Mouse (Mus musculus) midbrain, postnatal 0 days (tissue): ENCODE data around the gene Klf1. TPM values are rescaled to one million over a fixed set of nuclear protein-coding genes. Genes with fewer than 3 reads are reported as not detected.
A peak's percentile ranks its signal among the peaks of the same experiment; 100 is the strongest.

Experiments used
- ATAC-seq: fragments of 200-750 bp; cut with Nextera tagmentation; 2 replicates; pipeline ENCODE4 v1.8.0; 2017; ENCODE audit warnings: moderate number of reproducible peaks, mild to moderate bottlenecking, moderate TSS enrichment, moderate library complexity; ENCODE audit not compliant: low FRiP score
- DNase-seq: peaks from one replicate; pipeline ENCODE4 v3.0.0-alpha.2; 2015; ENCODE audit warnings: low spot score
- H3K27ac ChIP-seq: fragments of 300-500 bp; sonication (generic); 2 replicates; pipeline ENCODE4 v1.5.1; 2014; ENCODE audit warnings: low read depth, mild to moderate bottlenecking, low read length, mixed read lengths
- H3K27me3 ChIP-seq: fragments of 300-500 bp; sonication (generic); 2 replicates; pipeline ENCODE4 v1.6.1; 2014; ENCODE audit warnings: low read length, control low read depth, mixed read lengths; ENCODE audit not compliant: insufficient read depth
- H3K36me3 ChIP-seq: fragments of 300-500 bp; sonication (generic); 2 replicates; pipeline ENCODE4 v1.6.1; 2014; ENCODE audit warnings: low read length, control low read depth, mixed read lengths; ENCODE audit not compliant: insufficient read depth
- H3K4me1 ChIP-seq: fragments of 300-500 bp; sonication (generic); 2 replicates; pipeline ENCODE4 v1.6.1; 2014; ENCODE audit warnings: mild to moderate bottlenecking, control low read depth, antibody characterized with exemption, low read length, mixed read lengths; ENCODE audit not compliant: insufficient read depth
- H3K4me2 ChIP-seq: fragments of 300-500 bp; sonication (generic); 2 replicates; pipeline ENCODE4 v1.6.1; 2014; ENCODE audit warnings: low read depth, mild to moderate bottlenecking, low read length, mixed read lengths; ENCODE audit not compliant: poor library complexity, severe bottlenecking
- H3K4me3 ChIP-seq: fragments of 300-500 bp; sonication (generic); 2 replicates; pipeline ENCODE4 v1.5.1; 2014; ENCODE audit warnings: low read depth, mild to moderate bottlenecking, low read length, moderate library complexity
- H3K9ac ChIP-seq: fragments of 300-500 bp; sonication (generic); replicated peaks from 2 replicates; pipeline ENCODE4 v1.6.1; 2014; ENCODE audit warnings: mild to moderate bottlenecking, low read length, moderate library complexity, mixed read lengths; ENCODE audit not compliant: poor library complexity, severe bottlenecking
- H3K9me3 ChIP-seq: fragments of 300-500 bp; sonication (generic); 2 replicates; pipeline ENCODE4 v1.6.1; 2016; ENCODE audit warnings: low read length, control low read depth
- CTCF ChIP-seq: IDR thresholded peaks from 2 replicates; pipeline ENCODE4 v1.5.1; 2016; ENCODE audit warnings: antibody characterized with exemption, mild to moderate bottlenecking
- WGBS: fragments of 180-500 bp; shearing (Covaris S2); extraction: QIAGEN DNeasy Blood & Tissue Kit; methylation state at CpG from one replicate; pipeline ENCODE4 v1.1.7; 2014; 5-methylcytosine and 5-hydroxymethylcytosine counted together
- polyA plus RNA-seq: library from polyadenylated mRNA; unstranded; fragments of >200 nt; fragmentation: Nextera tagmentation; extraction: Ambion mirVana; gene quantifications from 2 replicates; pipeline ENCODE4 v1.2.1, GENCODE M21; 2015
- total RNA-seq: library from RNA; depleted of rRNA; stranded (reverse); fragments of >200 nt; gene quantifications from 2 replicates; pipeline ENCODE4 v1.2.3, GENCODE M21; 2014

The Klf1 gene
- total and polyA plus RNA-seq, 2 experiments from 2014 or later = 0.52 TPM; not detected in 1

DNA sequence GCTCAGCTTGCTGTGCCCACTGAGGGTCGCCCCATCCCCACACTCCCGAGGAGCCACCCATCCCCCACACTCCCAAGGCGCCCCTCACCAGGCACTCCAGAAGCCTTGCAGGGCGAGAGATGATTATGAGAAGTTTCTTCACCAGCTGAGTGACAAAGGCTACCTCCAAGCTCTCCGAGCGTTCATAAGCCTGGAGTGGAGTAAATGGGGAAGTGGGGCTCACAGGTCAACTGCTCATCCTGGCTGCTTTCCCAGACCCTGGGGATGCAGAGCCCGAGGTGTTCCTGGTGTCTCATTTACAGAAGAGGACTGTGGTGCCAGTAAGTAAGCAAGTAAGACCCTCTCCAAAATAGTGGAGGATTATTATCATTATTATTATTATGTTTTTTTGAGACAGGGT, 23.8 kb downstream of the Klf1 start:
- no peak for ATAC-seq
- Histone ChIP-seq H3K9me3 (no peaks in the 10 kb centered on the region), H3K4me1 (no peaks in the 10 kb centered on the region), H3K27me3 (no peaks in the 10 kb centered on the region), H3K9ac (no peak overlapping the region), H3K4me3 (no peak overlapping the region), H3K4me2 (no peak overlapping the region), H3K27ac (no peak overlapping the region), H3K36me3 (peaks cover 49% of the 10 kb centered on the region)
- 78% methylated on average over 7 of the region's 7 CpGs for WGBS
- no peak for DNase-seq
- no peak for TF ChIP-seq CTCF

DNA sequence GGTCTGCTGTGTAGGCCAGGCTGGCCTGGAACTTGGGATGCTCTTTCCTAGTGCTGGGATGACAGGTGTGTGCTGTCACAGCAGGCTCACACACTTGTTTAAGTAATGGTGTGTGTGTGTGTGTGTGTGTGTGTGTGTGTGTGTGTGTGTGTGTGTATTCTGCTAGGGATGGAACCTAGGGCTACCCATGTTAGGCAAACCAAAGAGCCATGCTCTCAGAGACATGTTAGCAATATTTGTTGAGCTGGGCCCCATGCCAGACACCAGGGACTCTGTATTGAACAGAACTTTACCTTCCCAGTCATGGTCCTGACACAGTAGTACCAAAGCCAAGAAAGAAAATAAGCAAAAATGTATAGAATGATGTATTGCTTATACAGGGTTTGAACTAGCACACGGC, 25.8 kb downstream of the Klf1 start:
- Histone ChIP-seq H3K27ac (no peak overlapping the region), H3K9me3 (no peaks in the 10 kb centered on the region), H3K36me3 (peaks cover 36% of the 10 kb centered on the region), H3K4me1 (no peaks in the 10 kb centered on the region), H3K4me2 (no peak overlapping the region), H3K27me3 (no peaks in the 10 kb centered on the region), H3K4me3 (no peak overlapping the region), H3K9ac (no peak overlapping the region)
- ATAC-seq (no peak), DNase-seq (no peak)
- WGBS = 94% methylated on average over 1 of the region's 1 CpGs
- no peak for TF ChIP-seq CTCF

DNA sequence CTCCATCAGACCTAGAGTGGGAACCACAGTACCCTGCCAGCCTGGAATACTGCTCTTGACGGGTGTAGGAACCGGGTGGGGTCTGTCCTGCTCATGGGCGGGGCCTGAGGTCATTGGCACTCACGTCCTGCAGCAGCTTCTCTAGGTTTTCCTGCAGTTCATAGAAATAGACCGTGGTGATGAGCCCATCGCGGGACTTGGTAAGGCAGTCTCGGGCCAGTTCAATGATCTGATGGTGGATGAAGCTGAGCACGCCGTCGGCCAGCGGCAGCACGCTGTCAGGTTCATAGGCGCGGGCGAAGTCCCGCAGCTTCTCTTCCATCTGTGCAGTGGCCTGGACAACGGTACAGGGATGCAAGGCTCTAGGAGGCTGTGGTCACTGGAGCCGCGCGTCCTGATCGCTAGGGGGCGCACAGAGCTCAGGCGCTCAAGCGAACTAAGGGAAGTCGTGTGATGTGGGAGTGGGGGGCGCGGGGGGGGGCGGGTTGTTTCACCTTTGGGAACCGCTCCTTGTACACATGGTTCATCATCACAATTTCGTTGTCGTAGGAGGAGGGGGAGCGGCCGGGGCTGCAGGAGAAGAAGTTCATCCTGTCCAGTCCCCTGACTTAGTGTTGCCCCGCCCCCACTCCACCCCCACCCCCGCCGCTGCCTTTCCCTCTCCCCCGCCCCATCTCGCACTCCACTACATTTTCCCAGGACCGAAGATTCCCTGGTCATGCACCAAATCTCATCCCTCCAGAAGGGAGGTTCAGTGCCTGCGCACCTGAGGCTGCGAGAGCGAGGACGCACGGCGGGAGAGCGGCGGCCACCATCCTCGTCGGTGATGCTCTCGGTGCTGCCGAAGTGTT, 27.0 kb downstream of the Klf1 start:
- Histone ChIP-seq H3K9me3 (no peaks in the 10 kb centered on the region), H3K27ac (no peak overlapping the region), H3K4me3 (0 out of 2 replicates have a peak overlapping the region, but pooled peaks have one; percentile 8), H3K4me1 (no peaks in the 10 kb centered on the region), H3K27me3 (no peaks in the 10 kb centered on the region), H3K36me3 (peaks cover 34% of the 10 kb centered on the region), H3K4me2 (peak overlapping the region; percentile 37), H3K9ac (no peak overlapping the region)
- TF ChIP-seq CTCF = peak; percentile 76
- peak; percentile 72 for ATAC-seq
- DNase-seq = peak; percentile 80
- 3% methylated on average over 46 of the region's 52 CpGs for WGBS

DNA sequence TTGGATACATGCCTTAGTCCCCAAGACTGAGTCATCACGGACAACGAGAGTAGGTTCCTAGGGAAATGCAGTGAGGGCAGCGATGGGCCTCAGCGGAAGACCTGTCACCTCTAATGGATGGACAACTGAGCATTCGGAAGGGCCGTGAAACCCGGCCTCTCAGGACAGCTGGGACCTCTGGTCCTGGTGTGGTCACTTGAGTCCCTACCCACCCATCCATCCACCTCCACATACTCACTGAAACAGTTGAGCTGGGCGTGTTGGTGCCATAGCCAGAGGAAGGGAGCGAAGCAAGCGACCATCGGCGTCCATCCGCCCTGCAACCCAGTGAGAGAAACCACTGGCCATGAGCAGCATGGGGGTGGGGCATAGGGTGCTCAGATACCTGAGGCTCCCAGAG, 28.9 kb downstream of the Klf1 start:
- no peak overlapping the region for H3K4me3 ChIP-seq
- H3K4me2 ChIP-seq = no peak overlapping the region
- DNase-seq (no peak), ATAC-seq (no peak)
- H3K27me3 ChIP-seq = no peaks in the 10 kb centered on the region
- no peaks in the 10 kb centered on the region for H3K9me3 ChIP-seq
- H3K36me3 ChIP-seq = peaks cover 21% of the 10 kb centered on the region
- 92% methylated on average over 13 of the region's 13 CpGs for WGBS
- no peak overlapping the region for H3K27ac ChIP-seq
- TF ChIP-seq CTCF = no peak
- 0 out of 2 replicates have a peak overlapping the region, but pooled peaks have one; percentile 19 for H3K9ac ChIP-seq
- peaks cover 5% of the 10 kb centered on the region for H3K4me1 ChIP-seq

DNA sequence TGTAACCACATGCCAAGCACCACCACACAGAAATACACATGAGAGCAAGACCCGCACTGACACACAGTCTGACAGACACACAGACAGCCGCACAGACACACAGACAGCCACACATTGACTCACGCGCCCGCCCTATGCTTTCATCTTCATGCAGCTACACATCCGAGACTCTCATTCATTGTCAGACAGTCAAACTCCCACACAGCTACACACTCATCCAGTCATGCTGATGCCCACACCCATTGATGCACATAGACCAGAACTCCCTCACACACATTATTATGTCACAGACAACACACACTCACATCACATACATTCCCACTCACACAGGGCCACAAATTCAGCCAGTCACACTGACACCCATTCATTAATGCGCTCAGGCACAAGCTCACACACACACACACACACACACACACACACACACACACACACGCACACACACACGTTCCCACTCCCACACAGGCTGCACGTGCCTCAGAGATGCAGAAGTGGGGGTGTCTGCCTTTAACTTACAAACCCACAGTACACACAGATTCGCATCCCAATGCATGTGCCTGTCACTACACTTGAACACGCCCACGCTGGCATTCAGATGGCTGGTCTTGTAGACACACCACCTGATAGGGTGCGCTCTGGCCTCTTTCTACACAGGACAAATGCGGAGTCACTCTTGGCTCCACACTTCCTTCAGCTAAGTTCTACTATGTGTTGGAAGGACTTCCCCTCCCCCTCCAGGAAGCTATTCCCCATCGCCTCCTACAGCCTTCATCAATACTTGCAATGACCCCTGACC, 32.2 kb downstream of the Klf1 start:
- Histone ChIP-seq H3K27me3 (no peaks in the 10 kb centered on the region), H3K4me1 (peaks cover 5% of the 10 kb centered on the region), H3K36me3 (peaks cover 12% of the 10 kb centered on the region), H3K9ac (no peak overlapping the region), H3K9me3 (no peaks in the 10 kb centered on the region), H3K4me3 (peak overlapping the region; percentile 93; the same call in 1 of the 2 replicates), H3K4me2 (peak overlapping the region; percentile 93), H3K27ac (no peak overlapping the region)
- no peak for TF ChIP-seq CTCF
- ATAC-seq (no peak), DNase-seq (no peak)
- 82% methylated on average over 16 of the region's 16 CpGs for WGBS

DNA sequence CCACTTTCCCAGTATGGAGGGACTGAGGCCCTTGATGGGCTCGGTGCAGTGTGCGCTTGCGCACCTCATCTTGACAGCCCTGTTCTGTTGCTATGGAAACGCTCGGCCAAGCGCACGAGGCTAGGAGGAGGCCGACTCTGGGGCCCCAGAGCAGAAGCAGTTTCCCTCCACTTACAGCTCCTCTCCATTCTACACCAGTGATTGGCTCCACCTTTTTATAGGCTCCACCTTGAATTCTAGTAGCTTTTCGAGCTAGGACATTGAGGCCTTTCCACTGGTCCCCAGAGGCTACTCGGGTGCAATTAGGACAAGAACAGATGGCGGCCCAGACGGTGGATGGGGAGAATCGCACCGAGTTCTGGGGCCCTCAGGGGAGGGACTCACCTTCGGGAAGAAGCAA, 33.1 kb downstream of the Klf1 start:
- Histone ChIP-seq H3K36me3 (peaks cover 11% of the 10 kb centered on the region), H3K9ac (peak overlapping the region; percentile 99), H3K9me3 (no peaks in the 10 kb centered on the region), H3K27ac (peak overlapping the region; percentile 97), H3K4me3 (peak overlapping the region; percentile 93), H3K27me3 (no peaks in the 10 kb centered on the region), H3K4me2 (peak overlapping the region; percentile 93), H3K4me1 (peaks cover 5% of the 10 kb centered on the region)
- TF ChIP-seq CTCF = no peak
- DNase-seq = peak; percentile 94
- ATAC-seq = peak; percentile 63
- WGBS = 3% methylated on average over 15 of the region's 15 CpGs
